ENCODE assay signal across 25 mouse cellular contexts in genomic region chr6:61661414-61661813, GRCm38 (mm10).
A peak's percentile ranks its signal among the peaks of the same experiment; 100 is the strongest.
DNase-seq lines count a peak whose midpoint lies in the region; ATAC-seq and TF ChIP-seq lines count a peak whose summit lies in the region.
"Had no signal": no experiment of that assay in that cellular context is flagged by ENCODE, and none has a peak within 500 bp of the region (broad histone marks: within the 10 kb centered on the region; RNA-seq: fewer than 3 reads in every experiment).

No protein-coding gene starts in this region.

- no peak overlapping the region for H3K9ac ChIP-seq in lung, embryonic 15.5 days
- H3K9ac ChIP-seq in lung, postnatal 0 days (replicated peaks; ENCODE audit: low read depth) = no peak overlapping the region
- H3K9ac ChIP-seq: embryonic facial prominence, embryonic 13.5 days; forebrain, embryonic 12.5 days; forebrain, embryonic 15.5 days; hindbrain, embryonic 12.5 days; hindbrain, embryonic 15.5 days had no signal

- TF ChIP-seq CTCF in lung, adult 2 months (IDR thresholded peaks at IDR 0.05; ENCODE audit: insufficient read depth, low read length) = no peak
- TF ChIP-seq CTCF in lung, postnatal 0 days (IDR thresholded peaks at IDR 0.05) = no peak

- TF ChIP-seq POLR2A in lung, adult 2 months (IDR thresholded peaks at IDR 0.05; ENCODE audit: borderline replicate concordance, extremely low read depth, low read depth, low read length) = no peak

- no peaks in the 10 kb centered on the region for H3K27me3 ChIP-seq in lung, embryonic 15.5 days
- H3K27me3 ChIP-seq in lung, postnatal 0 days (replicated peaks; ENCODE audit: insufficient read depth, low read length) = no peaks in the 10 kb centered on the region
- H3K27me3 ChIP-seq: embryonic facial prominence, embryonic 13.5 days; forebrain, embryonic 12.5 days; forebrain, embryonic 15.5 days; hindbrain, embryonic 12.5 days; hindbrain, embryonic 15.5 days had no signal

- peak; percentile 62; the same call in 1 of the 2 replicates for ATAC-seq in lung, embryonic 15.5 days (ENCODE audit: borderline replicate concordance, extremely low read depth, low FRiP score, low TSS enrichment)
- ATAC-seq in lung, postnatal 0 days = peak; percentile 92
- ATAC-seq: activated CD4-positive, CD25-positive, alpha-beta regulatory T cell, adult 4 months; forebrain, embryonic 15.5 days had no signal

- no peaks in the 10 kb centered on the region for H3K9me3 ChIP-seq in lung, embryonic 15.5 days
- no peaks in the 10 kb centered on the region for H3K9me3 ChIP-seq in lung, postnatal 0 days (ENCODE audit: low read length)
- H3K9me3 ChIP-seq: embryonic facial prominence, embryonic 10.5 days; embryonic facial prominence, embryonic 13.5 days; forebrain, embryonic 12.5 days; forebrain, embryonic 15.5 days; hindbrain, embryonic 12.5 days; hindbrain, embryonic 15.5 days had no signal

- TF ChIP-seq EP300 in lung, postnatal 0 days (IDR thresholded peaks at IDR 0.05) = peak; percentile 67

- DNase-seq in lung, adult 18-20 months = peak; percentile 25 to 59
- no peak for DNase-seq in lung, adult 2 months
- DNase-seq in lung, postnatal 0 days (ENCODE audit: low spot score) = peak; percentile 83
- DNase-seq in lung, postnatal 25 days (ENCODE audit: low spot score) = peak; percentile 73
- no peak for DNase-seq in layer of hippocampus, adult 11-12 months (ENCODE audit: low spot score)
- DNase-seq in gastrocnemius, postnatal 10 days = no peak
- no peak for DNase-seq in thymus, postnatal 25 days
- DNase-seq: adrenal gland, adult 8-10 months; adrenal gland, postnatal 25 days; cerebellum, adult 2 months; cerebellum, adult 9-11 months; cerebellum, postnatal 36 days; embryo, embryonic 11 days; gastrocnemius, postnatal 14 days; heart, adult 11 months had no signal

- no peaks in the 10 kb centered on the region for H3K36me3 ChIP-seq in lung, embryonic 15.5 days
- no peaks in the 10 kb centered on the region for H3K36me3 ChIP-seq in lung, postnatal 0 days (ENCODE audit: insufficient read depth, low read length)
- H3K36me3 ChIP-seq: embryonic facial prominence, embryonic 10.5 days; embryonic facial prominence, embryonic 13.5 days; forebrain, embryonic 12.5 days; forebrain, embryonic 15.5 days; hindbrain, embryonic 12.5 days; hindbrain, embryonic 15.5 days had no signal

- H3K27ac ChIP-seq in lung, embryonic 15.5 days = no peak overlapping the region
- no peak overlapping the region for H3K27ac ChIP-seq in lung, postnatal 0 days (ENCODE audit: low read length)
- H3K27ac ChIP-seq: embryonic facial prominence, embryonic 10.5 days; embryonic facial prominence, embryonic 13.5 days; forebrain, embryonic 12.5 days; forebrain, embryonic 15.5 days; hindbrain, embryonic 12.5 days; hindbrain, embryonic 15.5 days had no signal

- no peak overlapping the region for H3K4me2 ChIP-seq in lung, embryonic 15.5 days
- H3K4me2 ChIP-seq in lung, postnatal 0 days (replicated peaks; ENCODE audit: low read depth, low read length) = no peak overlapping the region
- H3K4me2 ChIP-seq: embryonic facial prominence, embryonic 13.5 days; forebrain, embryonic 12.5 days; forebrain, embryonic 15.5 days; heart, embryonic 11.5 days; hindbrain, embryonic 12.5 days; hindbrain, embryonic 15.5 days had no signal

- H3K4me1 ChIP-seq in lung, adult 2 months (ENCODE audit: control insufficient read depth, insufficient read depth, low read length) = no peaks in the 10 kb centered on the region
- H3K4me1 ChIP-seq in lung, embryonic 15.5 days = no peaks in the 10 kb centered on the region
- H3K4me1 ChIP-seq in lung, postnatal 0 days (ENCODE audit: insufficient read depth, low read depth, low read length) = no peaks in the 10 kb centered on the region
- H3K4me1 ChIP-seq: embryonic facial prominence, embryonic 10.5 days; embryonic facial prominence, embryonic 13.5 days; forebrain, embryonic 12.5 days; forebrain, embryonic 15.5 days; hindbrain, embryonic 12.5 days; hindbrain, embryonic 15.5 days had no signal

- no peak overlapping the region for H3K4me3 ChIP-seq in lung, adult 2 months (replicated peaks; ENCODE audit: extremely low read depth, low read depth, low read length)
- no peak overlapping the region for H3K4me3 ChIP-seq in lung, embryonic 15.5 days
- H3K4me3 ChIP-seq in lung, postnatal 0 days (ENCODE audit: low read depth, low read length) = no peak overlapping the region
- H3K4me3 ChIP-seq: embryonic facial prominence, embryonic 10.5 days; embryonic facial prominence, embryonic 13.5 days; erythroblast, embryonic 14.5 days; forebrain, embryonic 12.5 days; forebrain, embryonic 15.5 days; hindbrain, embryonic 12.5 days; hindbrain, embryonic 15.5 days had no signal

Comparison
In these comparisons a context has a peak if more than half of its experiments do, and no peak if none do; other contexts are left out.
1. DNase-seq: peak in lung, adult 18-20 months (2 of 2), lung, postnatal 0 days (single experiment) and lung, postnatal 25 days (single experiment); none in lung, adult 2 months (single experiment), layer of hippocampus, adult 11-12 months (single experiment), gastrocnemius, postnatal 10 days (single experiment) and thymus, postnatal 25 days (single experiment).